Mouse (Mus musculus) embryo, embryonic 11 days (tissue): Measurements from ENCODE around the gene Ceacam16.

ENCODE experiments used
- DNase-seq: peaks from one replicate; pipeline ENCODE4 v3.0.0-alpha.2; 2015

The Ceacam16 gene

GRCm38 (mm10) chr7:19815296-19816223 is 45.5 kb downstream of the Ceacam16 start:
- no peak for DNase-seq

GRCm38 (mm10) chr7:19813579-19814122 is 47.4 kb downstream of the Ceacam16 start:
- no peak for DNase-seq

GRCm38 (mm10) chr7:19813161-19813560 is 47.9 kb downstream of the Ceacam16 start:
- no peak for DNase-seq

- peak; percentile 59 for DNase-seq
Measured at GRCm38 (mm10) chr7:19811114-19811513, 50.0 kb downstream of the Ceacam16 start.

- DNase-seq, result peak; percentile 55
Measured at GRCm38 (mm10) chr7:19809369-19809768, 51.7 kb downstream of the Ceacam16 start.

GRCm38 (mm10) chr7:19806356-19806969 is 54.6 kb downstream of the Ceacam16 start:
- DNase-seq, result no peak

GRCm38 (mm10) chr7:19802995-19803394 is 58.1 kb downstream of the Ceacam16 start:
- peak; percentile 67 for DNase-seq
